Mouse (Mus musculus) liver, embryonic 14.5 days (tissue): ENCODE measurements around the gene Pdpk1.

Experiments used
- CTCF ChIP-seq: IDR thresholded peaks from 2 replicates; pipeline ENCODE4 v1.5.1; 2016; ENCODE audit warnings: antibody characterized with exemption, low read depth, control low read depth
- EP300 ChIP-seq: IDR thresholded peaks from 2 replicates; pipeline ENCODE4 v1.6.1; 2016; ENCODE audit warnings: antibody characterized with exemption, low read depth

DNA sequence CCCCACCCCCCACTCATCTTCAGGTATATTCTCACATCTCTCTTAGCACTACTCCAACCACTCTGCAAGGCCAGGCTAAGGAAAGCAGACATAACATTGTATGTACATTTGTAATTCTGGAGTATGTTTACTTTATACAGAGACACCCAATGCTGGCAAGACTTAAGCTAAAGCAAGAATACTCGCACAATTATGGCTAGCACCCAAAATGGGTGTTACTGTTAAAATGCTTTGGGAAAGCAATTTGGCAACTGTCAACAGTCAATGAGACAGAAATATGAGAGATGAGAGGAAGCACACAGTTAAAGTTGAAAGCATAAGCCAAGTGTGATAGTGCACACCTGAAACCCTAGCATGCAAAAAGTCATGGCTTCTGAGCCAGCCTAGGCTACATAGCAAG, 39.5 kb downstream of the Pdpk1 start:
- no peak for TF ChIP-seq EP300
- TF ChIP-seq CTCF = no peak
